Mouse (Mus musculus) brain, embryonic 18.5 days (tissue): Measurements from ENCODE around the gene Cdc25b.

Experiments
- DNase-seq: peaks from one replicate; pipeline ENCODE4 v3.0.0-alpha.2; 2012; ENCODE audit warnings: low read depth, low spot score

Gene Cdc25b

DNA sequence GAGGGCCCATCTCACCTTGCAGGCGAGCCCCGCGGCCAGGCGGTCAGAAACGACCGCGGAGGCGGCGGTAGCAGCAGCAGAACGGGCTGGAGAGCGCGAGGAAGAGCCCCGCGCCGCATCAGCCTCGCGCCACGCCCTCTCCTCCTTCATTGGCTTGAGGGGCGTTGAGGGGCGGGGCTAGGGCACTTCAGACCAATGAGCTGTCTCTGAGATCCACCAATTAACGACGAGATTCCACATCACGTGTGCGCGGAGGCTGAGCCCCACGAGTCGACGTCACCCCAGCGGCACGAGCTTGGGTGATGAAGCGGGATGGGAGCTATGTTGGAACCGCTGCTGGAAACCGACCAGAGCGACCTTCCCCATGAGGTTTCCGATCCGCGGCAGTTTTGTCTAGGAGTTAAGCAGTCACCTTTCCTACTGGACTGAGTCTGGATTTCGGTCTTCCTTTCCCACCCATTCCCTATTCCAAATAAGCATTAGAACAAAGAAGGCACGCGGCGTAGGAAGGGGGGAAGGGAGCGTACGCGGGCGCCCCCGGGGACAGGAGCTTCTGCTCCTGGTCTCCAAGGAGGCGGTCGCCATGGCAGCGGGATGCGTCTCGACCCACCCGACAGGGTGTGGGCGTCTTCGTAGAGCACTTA, 26.7 kb upstream of the Cdc25b start, which contains the start of gene 1700037H04Rik:
1700037H04Rik (minus strand) TSS at position 144 of the 644 bp plus-strand sequence.
- peak; percentile 98 for DNase-seq

- no peak for DNase-seq
These were observed 26.1 kb upstream of the Cdc25b start for GRCm38 (mm10) chr2:131160671-131161111.

DNA sequence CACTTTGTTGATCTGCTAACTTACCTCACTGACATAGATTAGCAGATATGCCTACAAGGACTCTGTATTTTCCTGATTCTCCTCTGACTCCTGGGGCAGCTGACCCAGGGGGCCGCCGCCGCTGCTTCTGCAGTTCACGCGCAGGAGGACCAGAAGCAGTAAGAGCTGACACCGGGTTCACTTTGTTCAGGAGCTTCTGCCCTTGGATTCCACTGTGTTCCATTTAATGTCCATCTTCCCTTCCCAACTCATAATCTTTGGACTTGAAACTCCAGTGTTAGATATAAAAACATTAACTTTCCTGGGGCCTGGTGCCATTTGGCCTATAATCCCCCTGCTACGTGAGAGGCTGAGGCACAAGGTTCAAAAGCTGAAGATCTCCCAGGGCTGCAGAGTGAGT, 22.8 kb upstream of the Cdc25b start:
- DNase-seq, result no peak

GRCm38 (mm10) chr2:131166172-131166571, 20.6 kb upstream of the Cdc25b start:
- DNase-seq, result no peak

- DNase-seq, result no peak
These were observed 18.8 kb upstream of the Cdc25b start for GRCm38 (mm10) chr2:131167984-131168383.

DNA sequence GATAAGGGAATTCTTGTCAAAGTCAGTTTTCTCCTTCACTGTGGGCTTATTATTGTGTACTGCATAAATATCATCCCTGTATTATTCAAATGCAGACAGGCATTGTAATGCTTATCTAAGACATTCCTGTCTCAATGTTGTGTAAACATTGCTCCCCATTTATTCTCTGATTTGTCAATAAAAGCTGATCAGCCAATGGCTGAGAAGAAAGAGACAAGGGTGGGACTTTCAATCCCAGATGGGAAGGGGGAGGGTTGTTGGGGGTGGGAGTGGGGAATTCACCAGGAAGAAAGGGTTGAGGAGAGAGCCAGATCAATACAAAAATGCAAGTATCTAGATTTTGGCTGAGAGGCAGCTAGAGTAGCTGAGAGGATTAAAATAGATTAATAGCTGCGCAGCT, 17.8 kb upstream of the Cdc25b start:
- DNase-seq, result no peak

GRCm38 (mm10) chr2:131170936-131171335, 15.8 kb upstream of the Cdc25b start:
- DNase-seq, result no peak

DNA sequence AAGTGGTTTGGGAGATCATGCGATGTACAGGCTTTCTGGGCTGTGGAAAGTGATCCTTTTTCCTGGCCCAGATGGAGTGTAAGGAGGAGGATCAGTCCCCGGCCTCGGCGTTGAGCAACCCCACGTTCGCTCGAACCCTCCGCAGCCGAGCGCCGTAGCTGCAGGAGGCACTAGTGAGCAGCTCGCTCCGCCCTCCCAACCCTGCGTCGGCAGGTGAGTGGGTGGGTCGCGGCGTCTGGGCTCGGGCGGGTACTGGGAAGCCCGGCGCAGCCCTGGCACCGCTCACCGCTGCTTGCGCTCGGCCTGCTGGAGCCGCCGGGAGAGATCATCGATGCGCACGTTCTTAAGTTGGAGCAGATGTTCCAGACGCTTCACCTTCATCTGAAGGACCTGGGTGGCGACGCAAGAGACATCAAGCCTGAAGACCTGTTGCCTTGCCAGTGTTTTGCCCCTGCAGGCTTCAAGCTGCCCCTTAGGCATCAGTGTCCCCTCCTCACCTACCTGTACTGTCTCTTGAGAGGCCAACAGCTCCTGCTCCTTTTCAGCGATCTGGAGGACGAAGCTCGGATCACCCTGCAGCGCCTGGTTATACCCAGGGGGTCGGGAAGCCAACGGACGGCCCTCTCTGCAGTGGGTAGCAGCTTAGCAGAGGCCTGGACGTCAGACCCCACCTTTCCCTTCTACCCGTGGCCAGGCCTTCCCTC, 15.2 kb upstream of the Cdc25b start:
- DNase-seq, result no peak

GRCm38 (mm10) chr2:131172322-131172721, 14.4 kb upstream of the Cdc25b start:
- no peak for DNase-seq

GRCm38 (mm10) chr2:131174700-131175099, 12.0 kb upstream of the Cdc25b start:
- DNase-seq, result no peak

DNA sequence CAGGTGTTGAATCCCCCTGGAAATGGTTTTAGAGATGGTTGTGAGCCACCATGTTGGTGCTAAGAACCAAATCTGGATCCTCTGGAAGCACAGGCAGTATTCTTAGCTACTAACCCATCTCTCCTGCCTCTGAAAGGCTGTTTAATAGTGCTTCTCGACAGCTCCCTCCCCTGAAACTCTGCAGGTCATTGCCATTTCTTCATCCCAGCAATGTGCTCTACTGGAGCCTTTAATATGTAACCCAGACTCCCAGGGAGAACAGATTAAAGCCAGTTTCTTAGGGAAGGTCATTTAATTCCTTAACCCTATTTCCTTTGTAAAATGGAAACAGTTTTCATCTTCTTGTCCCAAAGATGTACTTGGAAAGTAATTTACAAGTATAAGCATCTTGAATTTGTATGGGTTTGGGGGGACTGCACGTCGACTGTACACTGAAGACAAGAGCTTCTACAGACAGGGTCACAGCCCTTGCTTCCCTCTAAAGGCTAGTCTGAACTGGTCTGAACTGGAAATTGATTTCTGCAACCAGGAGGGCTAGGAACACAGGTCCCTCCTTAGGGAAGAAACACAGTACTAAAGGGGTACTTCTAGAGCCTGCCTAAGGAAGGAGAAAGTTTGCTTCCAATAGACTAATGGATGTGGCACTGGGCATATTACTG, 11.3 kb upstream of the Cdc25b start:
- DNase-seq, result no peak

DNA sequence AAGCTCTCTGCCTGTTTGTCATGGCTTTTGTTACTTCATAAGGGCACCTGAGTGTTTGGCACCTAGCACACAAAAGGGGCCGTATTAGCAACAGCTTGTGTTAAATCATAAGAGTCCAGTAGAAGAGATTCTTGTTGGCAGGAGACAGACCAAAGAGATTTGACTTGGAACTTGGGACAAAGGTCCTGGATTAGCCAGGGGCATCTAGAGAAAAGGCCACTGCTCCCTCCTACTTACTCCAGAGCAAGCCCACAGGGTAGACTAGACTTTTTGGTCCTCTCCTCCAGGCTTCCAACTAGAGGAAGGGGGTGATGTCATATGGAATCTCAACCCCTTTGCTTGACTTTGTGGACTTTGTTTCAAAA, 10.8 kb upstream of the Cdc25b start:
- DNase-seq, result no peak

- no peak for DNase-seq
These were observed 10.3 kb upstream of the Cdc25b start for GRCm38 (mm10) chr2:131176491-131176890.

DNA sequence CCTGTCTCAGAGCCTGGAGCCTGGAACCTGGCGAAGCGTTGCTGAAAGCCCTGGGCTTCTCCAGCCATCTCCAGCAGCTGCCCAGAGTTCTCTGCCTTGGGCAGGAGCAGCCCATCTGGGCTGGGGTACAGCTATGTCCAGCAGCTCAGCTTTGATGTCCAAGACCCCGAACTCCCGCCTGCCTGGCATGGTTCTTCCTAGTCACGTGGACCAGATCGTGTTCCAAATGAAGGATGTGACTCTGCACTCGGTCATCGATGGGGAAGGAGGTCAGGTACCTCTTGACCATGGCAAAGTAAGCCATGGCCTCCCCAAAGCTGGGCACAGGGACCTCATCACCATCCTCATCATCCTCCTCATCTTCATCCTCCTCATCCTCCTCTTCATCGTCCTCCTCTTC, 8.8 kb upstream of the Cdc25b start:
- DNase-seq, result no peak

- DNase-seq, result no peak
These were observed 7.9 kb upstream of the Cdc25b start for GRCm38 (mm10) chr2:131178828-131179245.

DNA sequence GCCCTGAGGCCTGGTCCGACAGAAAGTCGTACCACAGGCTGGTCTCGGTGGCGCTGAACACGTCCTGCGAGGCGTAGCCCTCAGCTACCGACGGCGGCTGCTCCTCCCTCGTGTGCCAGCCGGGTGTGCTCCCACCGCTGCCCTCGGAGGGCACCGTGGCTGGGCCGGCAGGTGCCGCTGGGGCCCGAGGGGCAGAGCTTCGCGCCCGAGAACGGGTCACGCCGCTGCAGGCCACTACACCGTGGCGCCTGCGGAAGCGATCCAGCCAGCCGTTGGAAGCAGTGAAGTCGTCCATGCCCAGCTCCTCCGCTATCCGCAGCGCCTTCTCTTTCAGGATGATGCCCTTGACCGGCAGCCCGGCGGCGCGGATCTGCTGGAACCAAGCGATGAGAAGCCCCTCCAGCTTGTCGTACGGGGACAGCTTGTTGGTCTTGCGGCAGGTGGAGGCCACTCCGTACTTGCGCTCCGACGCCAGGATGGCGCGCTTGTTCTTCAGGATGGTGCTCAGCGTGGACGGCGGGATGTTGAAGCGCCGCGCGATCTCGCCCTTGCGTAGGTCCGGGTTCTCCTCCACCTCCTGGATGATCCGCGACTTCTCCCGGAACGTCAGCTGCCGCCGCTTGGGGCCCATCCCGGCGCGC, 7.4 kb upstream of the Cdc25b start:
- DNase-seq, result no peak

- no peak for DNase-seq
These were observed 6.7 kb upstream of the Cdc25b start, which contains the start of gene Cenpb for GRCm38 (mm10) chr2:131179990-131180587. Gene Cenpb (minus strand): TSS chr2:131180067.

DNA sequence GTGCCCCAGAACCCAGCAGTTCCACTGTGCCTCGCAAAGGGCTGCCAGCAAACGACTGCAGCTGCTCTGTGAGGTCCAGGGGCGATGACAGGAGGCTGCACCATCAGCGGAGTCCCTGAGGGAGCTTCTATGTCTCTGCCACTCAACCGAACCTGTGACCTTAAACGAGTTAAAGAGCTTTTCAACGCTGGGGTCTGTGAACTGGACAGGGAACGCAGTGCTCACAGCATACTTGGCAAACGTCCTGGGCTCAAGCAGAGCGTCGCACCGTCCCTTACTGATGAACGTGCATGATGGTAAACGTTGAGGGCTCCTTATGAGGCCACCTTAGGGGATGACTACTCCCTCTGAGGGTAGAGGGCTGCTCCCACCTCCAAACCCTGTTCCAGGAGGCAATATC, 406 bp upstream of the Cdc25b start:
- DNase-seq, result no peak

DNA sequence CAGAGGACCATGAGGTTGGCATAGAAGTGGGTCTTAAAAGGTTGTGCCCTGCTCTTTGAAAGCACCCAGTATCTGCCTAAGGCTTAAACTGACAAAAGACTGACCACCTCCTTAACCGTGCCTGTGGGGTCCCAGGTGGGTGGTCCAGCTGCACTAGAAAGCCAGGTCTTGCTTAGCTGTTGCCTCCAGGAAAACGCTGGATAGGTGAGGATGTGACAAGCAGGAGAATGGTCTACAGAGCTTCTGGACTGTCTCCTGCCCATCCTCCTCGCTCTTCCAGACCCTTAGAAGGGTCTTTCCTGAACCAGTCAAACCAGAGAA, 813 bp downstream of the Cdc25b start:
- DNase-seq, result no peak

DNA sequence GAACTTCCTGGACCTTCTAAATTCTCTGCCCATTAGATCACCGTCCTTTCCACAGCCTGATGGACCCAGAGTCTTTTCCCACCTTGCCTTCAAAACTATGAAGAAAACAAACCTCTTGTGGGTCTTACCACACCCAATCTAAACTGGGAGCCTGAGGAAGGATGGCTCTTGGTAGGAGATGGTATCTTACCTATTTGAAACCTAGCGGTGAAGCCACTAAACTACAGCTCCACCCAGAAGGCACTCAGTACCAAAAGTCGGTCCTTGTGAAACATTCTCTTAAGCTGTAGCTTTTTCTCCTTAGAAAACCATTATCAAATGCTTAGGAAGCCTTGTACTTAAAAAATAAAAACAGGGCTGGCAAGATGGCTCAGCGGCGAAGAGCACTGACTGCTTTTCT, 1.6 kb downstream of the Cdc25b start:
- no peak for DNase-seq

GRCm38 (mm10) chr2:131189521-131190309, 3.0 kb downstream of the Cdc25b start:
- DNase-seq, result no peak
